Comparison of ENCODE assay signal across 10 mouse cellular contexts in genomic region chr5:88519232-88519631, GRCm38 (mm10). TPM values are rescaled to one million over a fixed set of nuclear protein-coding genes. Genes with fewer than 3 reads are reported as not detected.
DNase-seq lines count a peak whose midpoint lies in the region; ATAC-seq and TF ChIP-seq lines count a peak whose summit lies in the region.
"Had no signal": no experiment of that assay in that cellular context is flagged by ENCODE, and none has a peak within 500 bp of the region (broad histone marks: within the 10 kb centered on the region; RNA-seq: fewer than 3 reads in every experiment).

No protein-coding gene starts in this region.

- no peak overlapping the region for H3K4me2 ChIP-seq in intestine, postnatal 0 days (replicated peaks; ENCODE audit: low read depth)
- H3K4me2 ChIP-seq in intestine, embryonic 16.5 days (ENCODE audit: low read depth, low read length): no peak overlapping the region
- H3K4me2 ChIP-seq: embryonic facial prominence, embryonic 15.5 days had no signal

- ATAC-seq in intestine, postnatal 0 days: no peak
- ATAC-seq in intestine, embryonic 16.5 days: no peak
- peak; percentile 83 for ATAC-seq in inflammation-experienced regulatory T-cells, adult 6 months

- H3K36me3 ChIP-seq in intestine, postnatal 0 days (ENCODE audit: control insufficient read depth, insufficient read depth): no peaks in the 10 kb centered on the region
- H3K36me3 ChIP-seq in intestine, embryonic 16.5 days (ENCODE audit: control insufficient read depth, insufficient read depth, low read length): no peaks in the 10 kb centered on the region
- H3K36me3 ChIP-seq: embryonic facial prominence, embryonic 15.5 days had no signal

- no peak overlapping the region for H3K9ac ChIP-seq in intestine, postnatal 0 days (ENCODE audit: low read depth, low read length)
- no peak overlapping the region for H3K9ac ChIP-seq in intestine, embryonic 16.5 days (ENCODE audit: low read depth, low read length)
- H3K9ac ChIP-seq: embryonic facial prominence, embryonic 15.5 days had no signal

- no peaks in the 10 kb centered on the region for H3K4me1 ChIP-seq in intestine, postnatal 0 days (replicated peaks; ENCODE audit: control insufficient read depth, insufficient read depth, low read length)
- no peaks in the 10 kb centered on the region for H3K4me1 ChIP-seq in intestine, embryonic 16.5 days (ENCODE audit: control insufficient read depth, insufficient read depth, low read length)
- H3K4me1 ChIP-seq: embryonic facial prominence, embryonic 15.5 days had no signal

- no peak overlapping the region for H3K4me3 ChIP-seq in intestine, postnatal 0 days (ENCODE audit: low read depth, low read length)
- no peak overlapping the region for H3K4me3 ChIP-seq in intestine, embryonic 16.5 days (ENCODE audit: low read length)
- H3K4me3 ChIP-seq: embryonic facial prominence, embryonic 15.5 days had no signal

- no peaks in the 10 kb centered on the region for H3K9me3 ChIP-seq in intestine, postnatal 0 days (ENCODE audit: control insufficient read depth)
- H3K9me3 ChIP-seq in intestine, embryonic 16.5 days (ENCODE audit: control insufficient read depth, low read length): no peaks in the 10 kb centered on the region
- H3K9me3 ChIP-seq: embryonic facial prominence, embryonic 15.5 days had no signal

- peak; percentile 81 for TF ChIP-seq CTCF in intestine, postnatal 0 days (IDR thresholded peaks at IDR 0.05; ENCODE audit: low read depth)

- no peak overlapping the region for H3K27ac ChIP-seq in intestine, postnatal 0 days (ENCODE audit: low read depth, low read length)
- H3K27ac ChIP-seq in intestine, embryonic 16.5 days (ENCODE audit: low read length): no peak overlapping the region
- H3K27ac ChIP-seq: embryonic facial prominence, embryonic 15.5 days had no signal

- WGBS in intestine, postnatal 0 days: 5% methylated on average over 2 of the region's 2 CpGs
- WGBS in intestine, embryonic 16.5 days: 7% methylated on average over 2 of the region's 2 CpGs

- H3K27me3 ChIP-seq in intestine, postnatal 0 days (replicated peaks; ENCODE audit: control insufficient read depth, insufficient read depth, low read length): no peaks in the 10 kb centered on the region; the same call in 1 of the 2 replicates
- no peaks in the 10 kb centered on the region for H3K27me3 ChIP-seq in intestine, embryonic 16.5 days (replicated peaks; ENCODE audit: control insufficient read depth, insufficient read depth, low read length)
- H3K27me3 ChIP-seq: embryonic facial prominence, embryonic 15.5 days had no signal

- DNase-seq in thymus, postnatal 14 days: peak; percentile 51
- DNase-seq in thymus, postnatal 25 days: no peak
- peak; percentile 29 for DNase-seq in c-Kit-positive CD71-positive TER-119-positive erythroid progenitor cells, embryonic 14.5 days (ENCODE audit: low spot score)
- peak; percentile 67 for DNase-seq in retina, postnatal 1 day
- DNase-seq in adrenal gland, adult 18-20 months (ENCODE audit: low spot score in 2 of 2): no peak

RNA-seq across cellular contexts. Expression of gene Jchain, which starts 8.5 kb away (rescaled TPM):
- polyA plus RNA-seq in intestine, postnatal 0 days (2015; fragmentation: Nextera tagmentation; extraction: Ambion mirVana): 0.10 TPM in 1 of 2 replicates, not detected in the other
- 0.10 and 0.22 TPM in 2 replicates for polyA plus RNA-seq in intestine, embryonic 16.5 days (2015; fragmentation: Nextera tagmentation; extraction: Ambion mirVana)
- 10 to 100 TPM; 13.7 to 95.4 (median 24.5) TPM for polyA plus RNA-seq in inflammation-experienced regulatory T-cells, adult 6 months (2017; shearing (Covaris generic))
- total RNA-seq in adrenal gland, adult 18-20 months (2021): 1 to 10 TPM in 1 of 2 experiments, under 1 TPM in 1; 0.66 to 4.7 TPM

RNA-seq across cellular contexts. Expression of gene Enam, which starts 31.5 kb away (rescaled TPM):
- polyA plus RNA-seq in intestine, postnatal 0 days (2015; fragmentation: Nextera tagmentation; extraction: Ambion mirVana): not detected in 2 replicates
- polyA plus RNA-seq in intestine, embryonic 16.5 days (2015; fragmentation: Nextera tagmentation; extraction: Ambion mirVana): not detected in 2 replicates
- polyA plus RNA-seq in inflammation-experienced regulatory T-cells, adult 6 months (2017; shearing (Covaris generic)): under 1 TPM in 1 of 3 experiments, not detected in 2; 0.09 TPM
- total RNA-seq in adrenal gland, adult 18-20 months (2021): not detected
- polyA plus RNA-seq: embryonic facial prominence, embryonic 15.5 days; liver, embryonic 16.5 days had no signal

RNA-seq across cellular contexts. Expression of gene Utp3, which starts 35.0 kb away (rescaled TPM):
- 27.8 and 31.1 TPM in 2 replicates for polyA plus RNA-seq in intestine, postnatal 0 days (2015; fragmentation: Nextera tagmentation; extraction: Ambion mirVana)
- 45.7 and 53.3 TPM in 2 replicates for polyA plus RNA-seq in intestine, embryonic 16.5 days (2015; fragmentation: Nextera tagmentation; extraction: Ambion mirVana)
- polyA plus RNA-seq in inflammation-experienced regulatory T-cells, adult 6 months (2017; shearing (Covaris generic)): 10 to 100 TPM; 84.0 to 91.4 (median 88.5) TPM
- total RNA-seq in adrenal gland, adult 18-20 months (2021): 10 to 100 TPM; 31.4 to 39.5 TPM

RNA-seq across cellular contexts. Expression of gene Rufy3, which starts 45.6 kb away (rescaled TPM):
- 10.8 and 12.4 TPM in 2 replicates for polyA plus RNA-seq in intestine, postnatal 0 days (2015; fragmentation: Nextera tagmentation; extraction: Ambion mirVana)
- 14.3 and 14.4 TPM in 2 replicates for polyA plus RNA-seq in intestine, embryonic 16.5 days (2015; fragmentation: Nextera tagmentation; extraction: Ambion mirVana)
- 1 to 10 TPM; 2.2 to 3.8 (median 3.7) TPM for polyA plus RNA-seq in inflammation-experienced regulatory T-cells, adult 6 months (2017; shearing (Covaris generic))
- total RNA-seq in adrenal gland, adult 18-20 months (2021): 10 to 100 TPM; 21.1 to 26.7 TPM

Comparison
In these comparisons a context has a peak if more than half of its experiments do, and no peak if none do; other contexts are left out.
1. DNase-seq: peak in thymus, postnatal 14 days (single experiment), c-Kit-positive CD71-positive TER-119-positive erythroid progenitor cells, embryonic 14.5 days (single experiment) and retina, postnatal 1 day (single experiment); none in thymus, postnatal 25 days (single experiment) and adrenal gland, adult 18-20 months (0 of 2).
2. RNA of gene Jchain, which starts 8.5 kb away (polyA plus RNA-seq): 13.7 to 95.4 TPM in inflammation-experienced regulatory T-cells, adult 6 months; 0.10 to 0.22 TPM in intestine, embryonic 16.5 days and 0.10 TPM in intestine, postnatal 0 days; every median in the first group is over 10 times any median in the second.